Mouse (Mus musculus) lung, postnatal 14 days (tissue): ENCODE measurements around the gene Plekha7.
A peak's percentile ranks its signal among the peaks of the same experiment; 100 is the strongest.
"Not testable (repeated sequence)": the region's sequence is repeated elsewhere in the genome, so short reads cannot be mapped to it uniquely, and the experiment has no call there.

Experiments used
- DNase-seq: peaks from one replicate; pipeline ENCODE4 v3.0.0; 2021

The Plekha7 gene

GRCm38 (mm10) chr7:116123597-116123985 lies 184.6 kb downstream of the Plekha7 start:
- no peak for DNase-seq

- no peak for DNase-seq
These were observed 185.1 kb downstream of the Plekha7 start for GRCm38 (mm10) chr7:116122981-116123596.

- DNase-seq, result no peak
These were observed 187.0 kb downstream of the Plekha7 start for GRCm38 (mm10) chr7:116121202-116121601.

GRCm38 (mm10) chr7:116120737-116121136 lies 187.4 kb downstream of the Plekha7 start:
- no peak for DNase-seq

GRCm38 (mm10) chr7:116119306-116119857 lies 188.8 kb downstream of the Plekha7 start:
- DNase-seq, result no peak

GRCm38 (mm10) chr7:116115991-116116390 lies 192.2 kb downstream of the Plekha7 start:
- no peak for DNase-seq

- DNase-seq, result no peak
These were observed 192.8 kb downstream of the Plekha7 start for GRCm38 (mm10) chr7:116115216-116115930.

- DNase-seq, result no peak
These were observed 196.6 kb downstream of the Plekha7 start for GRCm38 (mm10) chr7:116111546-116111945.

- no peak for DNase-seq
These were observed 197.5 kb downstream of the Plekha7 start for GRCm38 (mm10) chr7:116110661-116111060.

- no peak for DNase-seq
These were observed 205.1 kb downstream of the Plekha7 start for GRCm38 (mm10) chr7:116103091-116103490.

- no peak for DNase-seq
These were observed 208.1 kb downstream of the Plekha7 start for GRCm38 (mm10) chr7:116099952-116100528.

- DNase-seq, result no peak
These were observed 214.7 kb downstream of the Plekha7 start for GRCm38 (mm10) chr7:116093466-116093850.

GRCm38 (mm10) chr7:116092710-116093465 lies 215.3 kb downstream of the Plekha7 start:
- DNase-seq, result peak; percentile 93

GRCm38 (mm10) chr7:116084366-116084765 lies 223.8 kb downstream of the Plekha7 start, which contains the start of gene Gm4353:
Gene Gm4353 (minus strand): TSS chr7:116084635.
- not testable (repeated sequence) for DNase-seq
